Mouse (Mus musculus): ENCODE measurements at regions not wholly inside any gene's neighbourhood (a gene's known extent, or its start where the extent isn't known, plus 50 kb on each side); places are given as distances from the start of the nearest gene placed in this dataset.

GRCm38 (mm10) chr12:71549336-71549735 is 239.7 kb downstream of the Dact1 start:
- no peak for DNase-seq (ENCODE audit: low read depth, low spot score)
- 40% methylated on average over 6 of the region's 6 CpGs for WGBS

GRCm38 (mm10) chr12:71554212-71554611 is 244.5 kb downstream of the Dact1 start:
- no peak for DNase-seq (ENCODE audit: low read depth, low spot score)
- WGBS: 74% methylated on average over 2 of the region's 2 CpGs

GRCm38 (mm10) chr12:71561259-71561658 is 251.6 kb downstream of the Dact1 start:
- WGBS: 79% methylated on average over 7 of the region's 7 CpGs
- DNase-seq (ENCODE audit: low read depth, low spot score): no peak

- DNase-seq (ENCODE audit: low read depth, low spot score): no peak
- 89% methylated on average over 8 of the region's 8 CpGs for WGBS
These were observed 252.4 kb downstream of the Dact1 start for GRCm38 (mm10) chr12:71561918-71562572.

- WGBS: 94% methylated on average over 4 of the region's 4 CpGs
- no peak for DNase-seq (ENCODE audit: low read depth, low spot score)
These were observed 253.5 kb downstream of the Dact1 start for GRCm38 (mm10) chr12:71563219-71563618.

- no peak for DNase-seq (ENCODE audit: low read depth, low spot score)
- WGBS: 82% methylated on average over 3 of the region's 3 CpGs
These were observed 256.7 kb downstream of the Dact1 start for GRCm38 (mm10) chr12:71566371-71566770.

GRCm38 (mm10) chr12:71568251-71568650 is 258.6 kb downstream of the Dact1 start:
- no peak for DNase-seq (ENCODE audit: low read depth, low spot score)

GRCm38 (mm10) chr12:71568880-71569390 is 259.3 kb downstream of the Dact1 start:
- WGBS: 79% methylated on average over 6 of the region's 6 CpGs
- DNase-seq (ENCODE audit: low read depth, low spot score): no peak

More at GRCm38 (mm10) chr12:71568251-71568650, 258.6 kb downstream of the Dact1 start:
- 88% methylated on average over 5 of the region's 5 CpGs for WGBS

- DNase-seq (ENCODE audit: low read depth, low spot score): no peak
- WGBS: 67% methylated on average over 12 of the region's 12 CpGs
These were observed 260.0 kb downstream of the Dact1 start for GRCm38 (mm10) chr12:71569662-71570061.

- 78% methylated on average over 2 of the region's 2 CpGs for WGBS
- DNase-seq (ENCODE audit: low read depth, low spot score): no peak
These were observed 260.4 kb downstream of the Dact1 start for GRCm38 (mm10) chr12:71570116-71570515.

GRCm38 (mm10) chr12:71572833-71573446 is 257.9 kb upstream of the Daam1 start:
- no peak for DNase-seq (ENCODE audit: low read depth, low spot score)
- 70% methylated on average over 14 of the region's 14 CpGs for WGBS

- no peak for DNase-seq (ENCODE audit: low read depth, low spot score)
- WGBS: 29% methylated on average over 8 of the region's 8 CpGs
These were observed 257.4 kb upstream of the Daam1 start for GRCm38 (mm10) chr12:71573456-71573855.

GRCm38 (mm10) chr12:71574685-71575084 is 256.2 kb upstream of the Daam1 start:
- no peak for DNase-seq (ENCODE audit: low read depth, low spot score)
- 90% methylated on average over 10 of the region's 10 CpGs for WGBS

GRCm38 (mm10) chr12:71577349-71577748 is 253.5 kb upstream of the Daam1 start:
- DNase-seq (ENCODE audit: low read depth, low spot score): peak; percentile 24
- 11% methylated on average over 9 of the region's 9 CpGs for WGBS

GRCm38 (mm10) chr12:71578006-71578405 is 252.9 kb upstream of the Daam1 start:
- 87% methylated on average over 9 of the region's 9 CpGs for WGBS
- no peak for DNase-seq (ENCODE audit: low read depth, low spot score)

- 75% methylated on average over 11 of the region's 11 CpGs for WGBS
These were observed 252.0 kb upstream of the Daam1 start for GRCm38 (mm10) chr12:71578912-71579311.

GRCm38 (mm10) chr12:71580532-71581290 is 250.2 kb upstream of the Daam1 start:
- DNase-seq (ENCODE audit: low read depth, low spot score): no peak
- 69% methylated on average over 12 of the region's 12 CpGs for WGBS

More at GRCm38 (mm10) chr12:71578912-71579311, 252.0 kb upstream of the Daam1 start:
- DNase-seq (ENCODE audit: low read depth, low spot score): no peak

- DNase-seq (ENCODE audit: low read depth, low spot score): no peak
- 74% methylated on average over 8 of the region's 8 CpGs for WGBS
These were observed 246.3 kb upstream of the Daam1 start for GRCm38 (mm10) chr12:71584618-71585017.

- 61% methylated on average over 9 of the region's 9 CpGs for WGBS
- no peak for DNase-seq (ENCODE audit: low read depth, low spot score)
These were observed 232.2 kb upstream of the Daam1 start for GRCm38 (mm10) chr12:71598641-71599040.

GRCm38 (mm10) chr12:71601091-71601690 is 229.7 kb upstream of the Daam1 start:
- no peak for DNase-seq (ENCODE audit: low read depth, low spot score)
- whole genome bisulfite sequencing: 89% methylated on average over 8 of the region's 8 CpGs

Data from large intestine, adult 2 months (tissue).